Mouse (Mus musculus): ENCODE data around the gene Gm49486.

DNA sequence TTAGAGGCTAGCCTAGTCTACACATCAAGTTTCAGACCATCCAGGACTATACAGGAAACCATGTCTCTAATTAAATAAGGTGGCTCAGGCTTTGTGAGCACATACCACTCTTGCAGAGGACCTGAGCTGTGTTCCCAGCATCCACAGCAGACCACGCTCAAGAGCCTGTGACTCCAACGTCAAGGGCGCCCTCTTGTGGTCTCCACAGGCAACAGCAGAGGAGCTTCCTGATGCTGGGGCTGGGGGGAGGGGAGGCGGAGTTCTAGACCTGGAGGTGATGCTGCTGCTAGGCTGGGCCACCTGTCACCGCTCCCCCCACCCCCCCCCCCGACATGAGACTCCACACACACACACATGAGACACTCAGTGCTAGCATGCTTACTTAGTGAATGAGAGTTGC is 51.0 kb downstream of the Gm49486 start:
- no peak for TF ChIP-seq GATA1 (IDR thresholded peaks at IDR 0.05; ENCODE audit: low read length)
- TF ChIP-seq TAL1 (IDR thresholded peaks at IDR 0.05; ENCODE audit: low read length): no peak
